Mouse (Mus musculus): ENCODE results near the gene Gas7.

Gene Gas7

DNA sequence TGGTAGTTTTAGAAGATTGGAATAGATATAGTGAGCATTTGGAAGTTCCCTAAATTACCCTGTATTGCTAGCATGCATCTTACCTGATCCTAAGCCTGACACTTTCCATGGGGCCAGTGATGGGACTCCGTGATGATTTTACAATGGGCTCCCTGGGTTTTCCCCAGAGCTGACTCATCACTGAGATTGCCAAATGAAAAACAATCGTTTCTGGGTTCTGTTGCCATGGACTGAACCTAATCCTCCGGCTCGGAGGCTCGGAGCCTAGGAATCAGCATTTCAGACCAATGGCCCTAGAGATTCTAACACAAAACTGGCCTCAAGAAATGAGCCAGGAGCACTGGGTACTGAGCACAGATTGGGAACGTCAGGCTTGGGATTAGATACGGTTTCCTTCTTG lies 167.1 kb downstream of the Gas7 start:
- 36% methylated on average over 7 of the region's 7 CpGs for WGBS

DNA sequence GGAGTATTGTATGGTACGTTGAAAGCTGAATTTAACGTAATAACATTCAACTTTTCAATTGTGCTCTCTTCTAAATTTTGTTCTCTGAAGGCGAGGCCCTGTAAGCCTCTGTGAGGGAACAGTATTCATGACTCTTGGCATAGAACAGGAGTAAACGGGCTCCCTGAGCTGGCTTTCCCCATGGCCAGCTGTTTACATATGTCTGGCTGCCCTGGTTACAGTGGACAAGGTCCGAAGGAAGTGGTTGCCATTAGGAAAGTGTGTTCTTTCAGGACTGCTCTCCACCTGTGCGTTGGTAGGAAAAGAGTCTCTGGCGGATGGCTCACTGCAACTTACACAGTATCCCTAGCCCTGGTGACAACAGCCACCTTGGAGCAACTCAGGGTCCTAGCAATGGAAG lies 171.9 kb downstream of the Gas7 start:
- 76% methylated on average over 7 of the region's 7 CpGs for WGBS

GRCm38 (mm10) chr11:67628522-67628921 lies 173.3 kb downstream of the Gas7 start:
- WGBS, result 56% methylated on average over 2 of the region's 2 CpGs

GRCm38 (mm10) chr11:67632906-67633305 lies 177.7 kb downstream of the Gas7 start:
- WGBS, result 63% methylated on average over 8 of the region's 8 CpGs

DNA sequence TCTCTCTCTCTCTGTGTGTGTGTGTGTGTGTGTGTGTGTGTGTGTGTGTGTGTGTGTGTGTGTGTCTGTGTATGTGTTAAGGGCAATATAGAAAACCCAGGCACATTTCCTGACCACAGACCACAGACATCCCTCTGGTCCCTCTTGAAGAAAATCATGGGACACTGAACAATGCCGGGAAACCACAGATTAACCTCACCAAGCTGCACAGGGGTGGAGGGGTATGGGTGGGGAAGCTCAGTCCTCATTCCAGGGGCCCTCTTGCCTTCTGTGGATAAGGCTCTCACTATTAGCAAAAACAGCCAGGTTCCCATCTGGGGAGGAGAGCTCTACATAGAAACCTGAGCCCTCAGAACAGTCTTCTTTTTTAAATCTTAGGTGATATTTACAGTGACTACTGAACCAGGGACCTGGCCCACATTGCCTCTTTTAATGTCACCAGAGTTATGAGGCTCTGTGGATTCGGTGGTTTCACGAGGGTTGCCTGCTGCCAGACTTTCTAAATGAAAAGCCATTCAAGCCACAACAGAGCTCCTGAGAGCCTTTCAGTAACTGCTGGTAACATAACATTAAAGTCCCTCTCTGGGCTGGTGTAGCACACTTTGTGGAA lies 178.5 kb downstream of the Gas7 start:
- 42% methylated on average over 3 of the region's 3 CpGs for WGBS

DNA sequence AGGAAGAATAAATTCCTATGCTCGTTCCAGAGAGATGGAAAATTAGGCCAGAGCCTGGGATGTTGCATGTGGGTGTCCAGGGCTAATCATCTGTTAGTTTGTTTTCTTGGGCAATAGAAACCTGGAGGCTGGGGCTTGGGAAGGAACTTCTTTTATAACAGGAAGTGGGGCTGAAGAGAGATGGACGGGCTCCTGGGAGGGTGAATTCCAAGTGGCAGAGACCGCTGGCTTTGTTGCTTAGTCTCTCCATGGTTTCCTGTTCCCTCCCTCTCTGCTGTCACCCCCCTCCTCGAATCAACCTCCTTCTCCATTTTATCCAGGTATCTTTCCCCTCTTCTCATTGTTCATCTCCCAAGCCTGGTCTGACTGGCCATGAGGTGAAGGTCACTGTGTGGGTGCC lies 181.0 kb downstream of the Gas7 start:
- WGBS, result 55% methylated on average over 4 of the region's 4 CpGs

DNA sequence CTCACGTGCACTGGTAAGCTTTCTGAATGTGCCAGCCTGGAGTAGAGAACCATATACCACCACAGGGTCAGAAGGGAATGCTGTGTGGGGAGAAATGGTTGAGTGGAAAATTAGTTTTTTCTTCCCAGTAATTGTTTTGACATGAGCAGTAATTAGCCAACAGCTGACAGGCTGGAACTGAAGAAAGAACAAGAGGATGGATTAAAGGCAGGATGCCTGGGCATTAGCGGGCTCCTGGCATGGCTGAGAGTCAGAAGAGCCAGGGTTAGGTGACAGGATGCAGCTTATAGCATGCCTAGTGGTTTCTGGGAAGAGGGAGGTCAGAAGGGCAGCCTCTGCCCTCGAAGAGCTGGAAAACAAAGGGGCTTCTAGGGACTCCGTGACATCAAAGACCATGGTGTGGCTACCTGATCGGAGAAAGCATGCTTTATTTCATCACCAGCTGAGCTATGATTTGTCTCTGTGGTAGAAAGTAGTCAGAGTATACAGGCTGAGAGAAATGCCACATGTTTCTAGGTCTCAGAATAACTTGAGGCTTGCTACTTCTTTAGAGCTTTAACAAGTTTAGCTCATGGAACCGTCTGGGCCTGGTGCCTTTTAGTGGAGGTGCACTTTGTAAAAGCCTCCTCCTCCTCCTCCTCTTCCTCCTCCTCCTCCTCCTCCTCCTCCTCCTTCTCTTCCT lies 181.8 kb downstream of the Gas7 start:
- WGBS, result 39% methylated on average over 6 of the region's 6 CpGs

- 65% methylated on average over 3 of the region's 3 CpGs for WGBS
Measured at GRCm38 (mm10) chr11:67638401-67638800, 183.2 kb downstream of the Gas7 start.

DNA sequence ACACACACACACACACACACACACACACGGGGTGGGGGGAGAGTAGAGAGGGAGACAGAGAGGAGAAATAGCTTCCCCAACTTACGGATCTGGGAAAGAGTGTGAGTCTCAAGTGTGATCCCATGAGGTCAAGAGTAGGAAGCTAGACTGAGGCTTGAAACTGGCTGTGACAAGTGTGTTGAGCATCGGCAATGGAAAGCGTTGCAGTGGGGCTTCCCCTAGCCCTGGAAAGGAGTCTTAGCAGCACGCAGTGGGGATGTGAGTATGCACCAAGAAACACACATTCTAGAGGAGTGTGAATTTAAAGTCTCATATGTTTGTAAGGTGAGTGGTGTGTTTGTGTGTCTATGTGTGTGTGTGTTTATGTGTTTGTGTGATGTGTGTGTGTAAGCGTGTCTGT lies 185.1 kb downstream of the Gas7 start:
- 80% methylated on average over 6 of the region's 6 CpGs for WGBS

DNA sequence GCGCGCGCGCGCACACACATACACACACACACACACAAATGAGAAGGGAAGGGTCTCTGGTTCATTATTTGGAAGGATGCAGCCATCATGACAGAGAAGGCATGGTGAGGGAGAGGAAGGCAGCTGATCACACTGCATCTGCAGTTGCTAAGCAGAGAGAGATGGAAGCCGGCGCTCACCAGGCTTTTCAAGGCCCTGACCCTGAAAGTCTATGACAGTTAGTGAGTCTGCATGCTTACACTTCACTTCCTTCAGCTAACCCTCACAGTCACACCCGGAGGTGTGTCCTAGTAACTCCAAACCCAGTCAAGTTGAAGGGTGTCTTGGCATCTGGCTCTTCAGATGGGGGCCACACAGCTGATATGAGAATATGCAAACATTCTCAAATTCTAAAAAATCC lies 187.2 kb downstream of the Gas7 start:
- 87% methylated on average over 8 of the region's 8 CpGs for WGBS

- WGBS, result 56% methylated on average over 5 of the region's 5 CpGs
Measured at GRCm38 (mm10) chr11:67642835-67643234, 187.6 kb downstream of the Gas7 start.

GRCm38 (mm10) chr11:67643465-67643864 lies 188.2 kb downstream of the Gas7 start:
- 73% methylated on average over 3 of the region's 3 CpGs for WGBS

DNA sequence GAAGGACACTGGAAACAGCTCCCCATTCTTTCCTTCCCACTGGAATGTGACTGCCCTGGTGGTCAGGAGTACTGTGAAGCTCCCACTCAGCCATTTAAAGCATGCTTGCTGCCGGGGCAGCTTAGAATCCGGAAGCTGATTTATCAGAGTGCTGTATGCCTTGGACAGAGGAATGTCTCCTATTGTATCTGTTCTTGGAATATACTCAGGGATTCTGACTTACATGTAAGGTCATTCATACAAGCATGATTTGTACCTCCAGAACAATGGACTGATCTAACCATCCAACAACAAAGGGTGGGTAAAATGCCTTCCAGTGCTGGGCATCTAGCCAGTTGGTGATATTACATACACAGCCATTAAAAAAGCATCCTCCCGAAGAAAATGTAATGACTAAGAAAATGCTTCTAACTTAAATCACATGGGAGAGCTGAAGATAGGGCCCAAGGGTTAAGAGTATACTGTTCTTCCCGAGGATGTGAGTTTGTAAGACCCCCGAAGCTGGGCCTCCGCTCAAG lies 189.5 kb downstream of the Gas7 start:
- WGBS, result 62% methylated on average over 6 of the region's 6 CpGs

- WGBS, result 39% methylated on average over 5 of the region's 5 CpGs
Measured at GRCm38 (mm10) chr11:67647745-67648144, 192.5 kb downstream of the Gas7 start.

DNA sequence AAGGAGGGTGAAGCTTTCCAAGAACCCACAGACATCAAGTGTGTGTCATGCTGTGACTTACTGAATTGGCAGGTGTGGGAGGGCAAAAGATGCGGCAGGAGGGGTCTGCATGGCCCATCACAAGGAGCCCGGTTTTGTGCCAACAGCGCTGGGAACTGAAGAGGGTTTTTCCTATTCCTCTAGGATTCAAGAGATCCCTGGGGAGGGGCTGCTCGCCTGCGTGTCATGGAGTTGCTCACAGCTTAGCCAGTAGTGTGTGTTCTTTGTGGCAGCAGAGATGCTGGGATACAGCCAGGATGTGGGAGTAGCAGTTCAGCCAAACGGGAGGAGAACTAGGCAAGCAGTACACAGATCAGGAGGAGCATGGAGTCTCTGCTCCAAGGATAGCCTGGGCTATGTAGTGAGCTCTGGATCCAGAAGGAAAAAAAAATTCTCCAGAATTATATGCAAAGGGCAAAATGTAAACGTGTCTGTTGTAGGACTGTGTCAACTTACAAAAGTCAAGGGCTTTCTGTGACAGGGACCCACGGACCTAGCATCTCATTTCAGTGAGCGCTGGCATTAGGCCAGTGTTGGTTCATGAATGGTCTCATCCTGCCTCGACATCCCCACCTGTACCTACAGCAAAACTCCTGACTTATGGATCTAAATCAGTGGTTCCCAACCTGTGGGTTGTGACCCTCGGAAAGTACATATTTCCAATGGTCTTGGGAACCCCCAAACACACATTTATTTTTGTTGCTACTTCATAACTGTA lies 193.6 kb downstream of the Gas7 start:
- WGBS, result 48% methylated on average over 11 of the region's 11 CpGs

GRCm38 (mm10) chr11:67649971-67650707 lies 194.9 kb downstream of the Gas7 start:
- 48% methylated on average over 10 of the region's 10 CpGs for WGBS

GRCm38 (mm10) chr11:67651731-67652130 lies 196.5 kb downstream of the Gas7 start:
- WGBS, result 55% methylated on average over 6 of the region's 6 CpGs

DNA sequence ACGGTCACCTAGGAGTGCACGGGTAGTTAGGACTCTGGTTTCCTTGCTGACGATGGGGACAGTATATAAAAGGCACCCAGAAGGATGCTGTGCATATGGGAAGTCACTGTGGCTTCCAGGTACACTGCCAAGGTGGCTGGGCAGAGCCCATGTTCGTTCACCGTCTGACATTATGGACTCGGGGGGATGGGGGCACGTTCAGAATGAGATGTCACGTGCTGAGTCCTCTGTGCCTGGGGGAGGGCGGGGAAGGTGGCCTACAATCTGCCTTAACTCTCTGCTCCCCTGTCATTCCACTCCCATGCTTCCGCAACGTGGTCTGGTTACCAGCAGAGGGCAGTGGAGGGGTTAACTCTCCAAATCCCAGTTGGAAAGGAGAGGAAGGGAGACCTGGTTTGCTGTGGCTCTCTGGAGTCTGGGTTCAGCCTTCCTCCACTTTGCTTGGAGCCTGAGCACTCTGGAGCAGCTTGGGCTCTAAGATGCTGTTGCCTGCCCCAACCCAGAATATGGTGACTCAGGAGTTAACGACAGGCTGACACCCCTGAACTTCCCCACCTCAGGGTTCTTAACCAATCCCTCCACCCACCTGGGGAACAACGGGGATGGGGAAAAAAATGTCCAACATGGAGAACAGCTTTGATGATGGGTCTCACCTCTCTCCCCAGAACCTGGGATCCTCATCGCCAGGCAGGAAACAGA lies 197.1 kb downstream of the Gas7 start:
- 14% methylated on average over 14 of the region's 14 CpGs for WGBS

- 21% methylated on average over 6 of the region's 6 CpGs for WGBS
Measured at GRCm38 (mm10) chr11:67652893-67653255, 197.6 kb downstream of the Gas7 start.

- WGBS, result 57% methylated on average over 9 of the region's 9 CpGs
Measured at GRCm38 (mm10) chr11:67653521-67654090, 198.4 kb downstream of the Gas7 start.

DNA sequence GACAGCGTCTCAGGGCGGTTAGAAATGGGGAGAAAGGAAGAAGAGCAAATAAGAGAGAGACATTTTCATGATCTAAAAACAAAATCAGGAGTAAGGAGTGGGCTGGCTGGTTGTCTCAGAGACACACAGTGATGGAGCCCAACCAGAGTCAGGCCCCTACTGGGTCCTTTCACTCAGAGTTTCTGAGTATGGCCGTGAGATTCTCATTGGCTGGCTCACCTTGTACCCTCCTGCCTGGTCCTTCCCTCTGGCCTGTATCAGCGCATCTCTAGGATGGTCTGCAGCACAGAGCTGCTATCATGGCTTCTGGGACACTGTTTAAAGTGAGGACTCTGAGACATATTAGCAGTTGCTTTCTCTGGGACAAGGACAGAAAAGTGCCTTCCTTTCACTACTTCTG lies 199.3 kb downstream of the Gas7 start:
- 73% methylated on average over 4 of the region's 4 CpGs for WGBS

Measured in cerebral cortex, adult 2 months (tissue).